Mouse (Mus musculus) spleen, adult 2 months (tissue): ENCODE results near the gene Wdr34.
"Not testable (repeated sequence)": the region's sequence is repeated elsewhere in the genome, so short reads cannot be mapped to it uniquely, and the experiment has no call there.

Experiments used
- CTCF ChIP-seq: fragments of 200-500 bp; IDR thresholded peaks from 2 replicates; pipeline ENCODE4 v1.5.1; 2011; ENCODE audit warnings: mild to moderate bottlenecking, inconsistent platforms; ENCODE audit not compliant: insufficient read depth, insufficient read length, insufficient replicate concordance; ENCODE audit errors: extremely low read depth
- POLR2A ChIP-seq: fragments of 200-500 bp; IDR thresholded peaks from 2 replicates; pipeline ENCODE4 v1.6.1; 2011; ENCODE audit warnings: low read depth, low read length, inconsistent platforms

DNA sequence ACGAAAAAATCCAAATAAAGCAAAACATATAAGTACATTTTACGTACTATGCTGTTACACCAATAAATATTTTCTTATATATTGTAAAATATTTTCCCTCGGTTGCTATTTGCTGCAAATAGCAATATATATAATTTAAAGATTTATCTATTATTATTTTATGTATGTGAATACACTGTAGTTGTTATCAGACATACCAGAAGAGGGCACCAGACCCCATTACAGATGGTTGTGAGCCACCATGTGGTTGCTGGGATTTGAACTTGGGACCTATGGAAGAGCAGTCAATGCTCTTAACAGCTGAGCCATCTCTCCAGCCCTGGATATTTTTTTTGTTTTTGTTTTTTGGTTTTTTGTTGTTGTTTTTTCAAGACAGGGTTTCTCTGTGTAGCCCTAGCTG is 6.6 kb upstream of the Wdr34 start:
- TF ChIP-seq CTCF, POLR2A: not testable (repeated sequence)
